Mouse (Mus musculus) CH12.LX (cell line): ENCODE measurements around the gene Olfr224. TPM values are rescaled to one million over a fixed set of nuclear protein-coding genes. Genes with fewer than 3 reads are reported as not detected.

Source experiments
- DNase-seq: peaks from one replicate; pipeline ENCODE4 v3.0.0-alpha.2; 2013; ENCODE audit errors: extremely low read depth
- H3K27ac ChIP-seq: 2 replicates; pipeline ENCODE4 v1.5.1; 2012; ENCODE audit warnings: low read depth, mild to moderate bottlenecking, control low read depth, moderate library complexity; ENCODE audit not compliant: insufficient read depth
- H3K27me3 ChIP-seq: replicated peaks from 2 replicates; pipeline ENCODE3; 2012; ENCODE audit warnings: inconsistent platforms
- H3K36me3 ChIP-seq, 2 experiments: replicated peaks in 1 of 2; 2 replicates each; pipeline versions ENCODE3 to v1.6.1; 2012; ENCODE audit warnings: inconsistent platforms in 1 of 2, low read length in 1 of 2, mild to moderate bottlenecking in 1 of 2, mixed read lengths in 1 of 2, moderate library complexity in 1 of 2; ENCODE audit not compliant: control insufficient read depth in 1 of 2, insufficient read depth in 1 of 2
- H3K4me1 ChIP-seq, 2 experiments: 2 replicates each; pipeline ENCODE4 v1.6.1; 2012; ENCODE audit warnings: inconsistent platforms in 1 of 2, moderate library complexity in 1 of 2; ENCODE audit not compliant: insufficient read depth in 2 of 2, control insufficient read depth in 1 of 2
- H3K4me2 ChIP-seq: 2 replicates; pipeline ENCODE4 v1.6.1; 2012; ENCODE audit warnings: low read depth, mild to moderate bottlenecking, control low read depth; ENCODE audit not compliant: poor library complexity, insufficient read depth, severe bottlenecking
- H3K4me3 ChIP-seq, 3 experiments: fragments of 150-350 bp in 1 of 3; sonication (generic) in 1 of 3; replicated peaks in 1 of 3; 2 replicates each; pipeline versions ENCODE3 to v1.5.1; 2011 to 2012; ENCODE audit warnings: low read depth in 2 of 3, low read length in 2 of 3, mild to moderate bottlenecking in 2 of 3, moderate library complexity in 2 of 3, control low read depth in 1 of 3, improper control_type of control experiment in 1 of 3, inconsistent platforms in 1 of 3, mixed read lengths in 1 of 3; ENCODE audit not compliant: poor library complexity in 1 of 3
- H3K79me2 ChIP-seq: replicated peaks from 2 replicates; pipeline ENCODE4 v1.6.1; 2012; ENCODE audit warnings: mild to moderate bottlenecking, moderate library complexity; ENCODE audit not compliant: control insufficient read depth, poor library complexity, insufficient read depth, severe bottlenecking; ENCODE audit errors: extremely low read depth
- H3K9ac ChIP-seq: 2 replicates; pipeline ENCODE4 v1.6.1; 2012; ENCODE audit warnings: low read depth, mild to moderate bottlenecking, control low read depth, moderate library complexity; ENCODE audit not compliant: insufficient read depth
- H3K9me3 ChIP-seq: replicated peaks from 2 replicates; pipeline ENCODE3; 2012; ENCODE audit warnings: low read length, inconsistent platforms, mixed read lengths
- CHD1 ChIP-seq: IDR thresholded peaks from 2 replicates; pipeline ENCODE4 v1.6.1; 2012; ENCODE audit warnings: low read depth, low read length, improper control_type of control experiment, inconsistent platforms
- CHD2 ChIP-seq: IDR thresholded peaks from 2 replicates; pipeline ENCODE4 v1.6.1; 2011; ENCODE audit warnings: low read length, improper control_type of control experiment
- E2F4 ChIP-seq: IDR thresholded peaks from 2 replicates; pipeline ENCODE4 v1.6.1; 2011; ENCODE audit warnings: low read depth, low read length, improper control_type of control experiment; ENCODE audit not compliant: insufficient replicate concordance
- ELF1 ChIP-seq: IDR thresholded peaks from 2 replicates; pipeline ENCODE4 v1.6.1; 2014; ENCODE audit warnings: low read depth, mild to moderate bottlenecking, inconsistent platforms, low read length, improper control_type of control experiment
- ETS1 ChIP-seq: conservative IDR thresholded peaks from 2 replicates; pipeline ENCODE4 v1.6.1; 2012; ENCODE audit warnings: low read depth, mild to moderate bottlenecking, inconsistent platforms, low read length, improper control_type of control experiment, moderate library complexity
- GABPA ChIP-seq: IDR thresholded peaks from 2 replicates; pipeline ENCODE4 v1.6.1; 2012; ENCODE audit warnings: low read depth, low read length, improper control_type of control experiment, inconsistent platforms; ENCODE audit not compliant: insufficient replicate concordance
- JUN ChIP-seq: IDR thresholded peaks from 2 replicates; pipeline ENCODE4 v1.6.1; 2011; ENCODE audit warnings: low read depth, mild to moderate bottlenecking, low read length, improper control_type of control experiment, moderate library complexity; ENCODE audit not compliant: insufficient read depth
- KAT2A ChIP-seq: IDR thresholded peaks from 2 replicates; pipeline ENCODE4 v1.6.1; 2012; ENCODE audit warnings: low read length, improper control_type of control experiment, inconsistent platforms; ENCODE audit not compliant: insufficient replicate concordance
- MAFK ChIP-seq: IDR thresholded peaks from 2 replicates; pipeline ENCODE4 v1.6.1; 2011; ENCODE audit warnings: low read length, improper control_type of control experiment; ENCODE audit not compliant: insufficient replicate concordance
- MEF2A ChIP-seq: IDR thresholded peaks from 2 replicates; pipeline ENCODE4 v1.6.1; 2014; ENCODE audit warnings: low read depth, mild to moderate bottlenecking, inconsistent platforms, low read length, improper control_type of control experiment, borderline replicate concordance
- MYC ChIP-seq: IDR thresholded peaks from 2 replicates; pipeline ENCODE4 v1.6.1; 2011; ENCODE audit warnings: low read depth, mild to moderate bottlenecking, improper control_type of control experiment, low read length
- NELFE ChIP-seq: IDR thresholded peaks from 2 replicates; pipeline ENCODE4 v1.6.1; 2011; ENCODE audit warnings: low read depth, low read length, improper control_type of control experiment
- NRF1 ChIP-seq: IDR thresholded peaks from 2 replicates; pipeline ENCODE4 v1.6.1; 2014; ENCODE audit warnings: low read depth, mild to moderate bottlenecking, inconsistent platforms, low read length, improper control_type of control experiment, moderate library complexity
- PAX5 ChIP-seq: IDR thresholded peaks from 2 replicates; pipeline ENCODE4 v1.6.1; 2012; ENCODE audit warnings: low read length, inconsistent platforms, mixed read lengths
- RAD21 ChIP-seq: IDR thresholded peaks from 2 replicates; pipeline ENCODE4 v1.6.1; 2011; ENCODE audit warnings: low read depth, mild to moderate bottlenecking, low read length, improper control_type of control experiment, moderate library complexity
- RCOR1 ChIP-seq: conservative IDR thresholded peaks from 2 replicates; pipeline ENCODE4 v1.6.1; 2012; ENCODE audit warnings: low read depth, mild to moderate bottlenecking, inconsistent platforms, low read length, improper control_type of control experiment
- SIN3A ChIP-seq: IDR thresholded peaks from 2 replicates; pipeline ENCODE4 v1.6.1; 2012; ENCODE audit warnings: low read length, improper control_type of control experiment, inconsistent platforms
- SMC3 ChIP-seq: IDR thresholded peaks from 2 replicates; pipeline ENCODE4 v1.6.1; 2011; ENCODE audit warnings: low read depth, low read length, improper control_type of control experiment
- TBP ChIP-seq: conservative IDR thresholded peaks from 2 replicates; pipeline ENCODE4 v1.6.1; 2011; ENCODE audit warnings: low read depth, low read length, improper control_type of control experiment
- TCF12 ChIP-seq: IDR thresholded peaks from 2 replicates; pipeline ENCODE4 v1.6.1; 2014; ENCODE audit warnings: low read depth, mild to moderate bottlenecking, inconsistent platforms, low read length, improper control_type of control experiment
- UBTF ChIP-seq: IDR thresholded peaks from 2 replicates; pipeline ENCODE4 v1.6.1; 2012; ENCODE audit warnings: low read depth, mild to moderate bottlenecking, inconsistent platforms, low read length, improper control_type of control experiment, moderate library complexity
- USF1 ChIP-seq: IDR thresholded peaks from 2 replicates; pipeline ENCODE4 v1.6.1; 2014; ENCODE audit warnings: low read depth, mild to moderate bottlenecking, inconsistent platforms, low read length, improper control_type of control experiment
- USF2 ChIP-seq: conservative IDR thresholded peaks from 2 replicates; pipeline ENCODE4 v1.6.1; 2011; ENCODE audit warnings: low read depth, low read length, improper control_type of control experiment
- ZC3H11A ChIP-seq: IDR thresholded peaks from 2 replicates; pipeline ENCODE4 v1.6.1; 2012; ENCODE audit warnings: low read depth, mild to moderate bottlenecking, inconsistent platforms, low read length, improper control_type of control experiment
- ZKSCAN1 ChIP-seq: IDR thresholded peaks from 2 replicates; pipeline ENCODE4 v1.6.1; 2012; ENCODE audit warnings: low read depth, inconsistent platforms, low read length, improper control_type of control experiment, borderline replicate concordance
- ZMIZ1 ChIP-seq: IDR thresholded peaks from 2 replicates; pipeline ENCODE4 v1.6.1; 2012; ENCODE audit warnings: low read depth, mild to moderate bottlenecking, inconsistent platforms, low read length, improper control_type of control experiment
- ZNF384 ChIP-seq: IDR thresholded peaks from 2 replicates; pipeline ENCODE4 v1.6.1; 2012; ENCODE audit warnings: low read depth, low read length, improper control_type of control experiment, inconsistent platforms
- dilution Hi-C: fragments of 300-500 bp; cut with MboI; formaldehyde crosslinking; loops from 2 replicates; pipeline ENCODE4 v1.14.3; 2020; ENCODE audit warnings: low sequenced_read_pairs; ENCODE audit not compliant: extremely low pct_unique_long_range_greater_than_20kb, extremely low pct_ligation_motif_present
- in situ Hi-C: fragments of 300-500 bp; cut with MboI; formaldehyde crosslinking; loops from 3 replicates; pipeline ENCODE4 v1.14.3; 2019; ENCODE audit warnings: low sequenced_read_pairs, low pct_ligation_motif_present, low pct_unique_long_range_greater_than_20kb, mixed read lengths
- polyA plus RNA-seq: library from polyadenylated mRNA; unstranded; fragments of >175 nt; gene quantifications from 2 replicates; pipeline ENCODE4 v1.2.1, GENCODE M21; 2012; ENCODE audit warnings: low read depth; ENCODE audit not compliant: insufficient read length
- total RNA-seq, 2 experiments: library from RNA; depleted of rRNA; stranded (reverse); fragments of 300-350 nt in 1 of 2; fragments of >200 nt in 1 of 2; gene quantifications; 2 replicates each; pipeline ENCODE4 v1.2.3; 2012 to 2014

Olfr224 gene
- total and polyA plus RNA-seq, 3 experiments = not detected

GRCm38 (mm10) chr11:58614526-58614925 is 44.2 kb upstream of the Olfr224 start:
- Histone ChIP-seq H3K9ac (no peak overlapping the region), H3K79me2 (no peaks in the 10 kb centered on the region), H3K36me3 (no peaks in the 10 kb centered on the region), H3K4me2 (no peak overlapping the region), H3K4me1 (no peaks in the 10 kb centered on the region), H3K9me3 (no peaks in the 10 kb centered on the region), H3K27ac (no peak overlapping the region), H3K27me3 (peaks cover 92% of the 10 kb centered on the region), H3K4me3 (no peak overlapping the region)
- DNase-seq = no peak
- dilution Hi-C loops (no loop called here), in situ Hi-C loops (no loop called here)
- no peak for TF ChIP-seq PAX5
- no peak for TF ChIP-seq CHD2
- no peak for TF ChIP-seq USF2
- TF ChIP-seq ETS1 = no peak
- no peak for TF ChIP-seq SMC3
- TF ChIP-seq ZMIZ1 = no peak
- TF ChIP-seq TCF12 = no peak
- no peak for TF ChIP-seq RAD21
- no peak for TF ChIP-seq ZKSCAN1
- TF ChIP-seq ZNF384 = no peak
- no peak for TF ChIP-seq TBP
- TF ChIP-seq CHD1 = no peak

- Histone ChIP-seq H3K9ac (no peak overlapping the region), H3K9me3 (no peaks in the 10 kb centered on the region), H3K27ac (no peak overlapping the region), H3K36me3 (no peaks in the 10 kb centered on the region), H3K4me2 (no peak overlapping the region), H3K27me3 (peaks cover 89% of the 10 kb centered on the region), H3K4me1 (no peaks in the 10 kb centered on the region), H3K4me3 (no peak overlapping the region), H3K79me2 (no peaks in the 10 kb centered on the region)
- in situ Hi-C loops = no loop called here
- dilution Hi-C loops = no loop called here
- TF ChIP-seq MEF2A = no peak
- TF ChIP-seq ZKSCAN1 = no peak
- no peak for TF ChIP-seq UBTF
- TF ChIP-seq MAFK = no peak
- TF ChIP-seq CHD2 = no peak
- TF ChIP-seq ZC3H11A = no peak
- no peak for TF ChIP-seq E2F4
- no peak for TF ChIP-seq ZMIZ1
- TF ChIP-seq SIN3A = no peak
- TF ChIP-seq ELF1 = no peak
- no peak for TF ChIP-seq GABPA
- TF ChIP-seq JUN = no peak
- no peak for TF ChIP-seq RCOR1
- no peak for TF ChIP-seq PAX5
- no peak for TF ChIP-seq USF1
- no peak for TF ChIP-seq MYC
- TF ChIP-seq KAT2A = no peak
- TF ChIP-seq NELFE = no peak
- TF ChIP-seq NRF1 = no peak
- no peak for TF ChIP-seq TCF12
- DNase-seq = no peak
Measured at GRCm38 (mm10) chr11:58613359-58613758, 43.0 kb upstream of the Olfr224 start.
